Mouse (Mus musculus): Measurements from ENCODE around the gene Dffb. TPM values are rescaled to one million over a fixed set of nuclear protein-coding genes. Genes with fewer than 3 reads are reported as not detected.

Dffb gene
- total RNA-seq, 2 experiments from 2014 or later: 15.1 to 17.9 TPM

DNA sequence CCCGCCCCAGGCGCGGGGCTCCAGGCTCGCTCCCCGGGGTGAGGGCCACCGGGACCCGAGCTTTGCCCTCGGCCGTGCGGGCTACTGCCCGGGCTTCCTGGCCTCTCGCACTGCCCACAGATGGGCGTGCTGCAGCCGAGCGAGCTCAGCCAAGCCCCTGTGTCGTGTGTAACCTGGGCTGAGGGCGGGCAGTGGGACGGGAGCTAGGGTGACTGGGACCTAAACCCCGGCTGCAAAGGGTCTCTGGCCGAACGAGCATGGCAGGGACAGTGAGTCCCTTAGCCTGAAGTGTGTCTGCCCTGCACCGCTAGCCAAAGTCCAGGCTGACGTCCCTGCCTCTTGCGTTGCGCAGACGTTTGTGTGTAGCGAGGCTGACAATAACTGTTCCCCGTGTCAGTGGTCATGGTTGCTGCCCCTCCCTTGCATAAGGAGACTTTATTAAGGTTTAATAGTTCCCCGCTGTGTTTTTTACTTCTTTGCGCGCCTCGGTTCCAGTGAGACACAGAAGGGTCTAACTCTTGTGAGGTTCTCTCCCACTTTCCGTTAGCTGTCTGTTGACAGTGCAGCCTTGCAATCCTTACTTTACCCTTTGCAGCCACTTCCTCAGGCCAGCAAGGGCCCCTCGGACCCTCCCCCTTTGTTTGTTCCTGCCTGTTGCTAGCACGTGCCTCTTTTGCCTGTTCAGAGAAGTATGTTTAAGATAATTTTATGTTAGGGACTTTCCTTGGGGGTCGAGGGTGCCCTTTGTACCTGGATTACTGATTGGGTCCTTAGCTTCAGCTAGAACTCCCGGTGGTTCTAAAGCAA is 17.3 kb downstream of the Dffb start:
- no peak for DNase-seq (ENCODE audit: extremely low spot score in 1 of 2, low spot score in 2 of 2)
- TF ChIP-seq CTCF (IDR thresholded peaks at IDR 0.05): no peak
- Histone ChIP-seq H3K27ac (peak overlapping the region; percentile 76), H3K4me3 (peak overlapping the region; percentile 81)
- intact Hi-C loops (cut with DNase I): loop anchor here (1.0 kb wide), 1 partner anchor 17 kb away; no protein-coding TSS in a partner anchor

- TF ChIP-seq CTCF (IDR thresholded peaks at IDR 0.05): no peak; the same call in 1 of the 2 replicates
- Histone ChIP-seq H3K4me3 (peak within 1 kb of the TSS; percentile 81), H3K27ac (peak within 1 kb of the TSS; percentile 94)
- peak; percentile 98 for DNase-seq (ENCODE audit: extremely low spot score in 1 of 2, low spot score in 2 of 2)
- intact Hi-C loops (cut with DNase I): loop anchor here (1.0 kb wide), 1 partner anchor 18 kb away; no protein-coding TSS in a partner anchor
Measured at GRCm38 (mm10) chr4:153956569-153957405, 18.1 kb downstream of the Dffb start, which contains the start of gene A430005L14Rik. TSS of gene A430005L14Rik (plus strand) at chr4:153957237.

- intact Hi-C loops (cut with DNase I): no loop called here
- H3K27ac ChIP-seq: no peak overlapping the region
Measured at GRCm38 (mm10) chr4:153955651-153956050, 19.3 kb downstream of the Dffb start.

GRCm38 (mm10) chr4:153951692-153952091 is 23.2 kb downstream of the Dffb start:
- intact Hi-C loops (cut with DNase I): no loop called here
- no peak overlapping the region for H3K4me3 ChIP-seq
- DNase-seq (ENCODE audit: extremely low spot score in 1 of 2, low spot score in 2 of 2): no peak
- no peak overlapping the region for H3K27ac ChIP-seq
- TF ChIP-seq CTCF (IDR thresholded peaks at IDR 0.05): no peak

More at GRCm38 (mm10) chr4:153955651-153956050, 19.3 kb downstream of the Dffb start:
- DNase-seq (ENCODE audit: extremely low spot score in 1 of 2, low spot score in 2 of 2): no peak
- no peak for TF ChIP-seq CTCF (IDR thresholded peaks at IDR 0.05)
- H3K4me3 ChIP-seq: no peak overlapping the region

GRCm38 (mm10) chr4:153951150-153951549 is 23.8 kb downstream of the Dffb start:
- intact Hi-C loops (cut with DNase I): no loop called here
- Histone ChIP-seq H3K27ac (no peak overlapping the region), H3K4me3 (no peak overlapping the region)
- DNase-seq (ENCODE audit: extremely low spot score in 1 of 2, low spot score in 2 of 2): no peak
- no peak for TF ChIP-seq CTCF (IDR thresholded peaks at IDR 0.05)

DNA sequence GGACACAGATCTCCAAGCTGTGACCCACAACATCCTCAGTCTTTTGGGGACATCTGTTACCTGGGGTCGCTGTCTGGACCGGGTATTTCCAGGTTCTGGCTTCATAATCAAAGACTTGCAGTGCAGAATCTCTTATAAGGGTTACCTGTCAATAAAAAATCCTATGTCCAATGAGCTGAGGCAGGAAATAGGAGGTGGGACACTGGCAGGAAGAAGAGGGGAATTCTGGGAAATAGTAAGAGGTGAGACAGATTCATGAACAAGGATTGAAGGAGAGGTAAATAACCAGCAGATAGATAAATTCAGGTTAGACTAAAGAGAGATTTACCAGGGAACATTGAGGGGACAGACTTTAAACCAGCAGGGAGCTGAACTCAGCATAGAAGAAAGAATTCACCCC is 24.6 kb downstream of the Dffb start:
- DNase-seq (ENCODE audit: extremely low spot score in 1 of 2, low spot score in 2 of 2): no peak
- no peak overlapping the region for H3K4me3 ChIP-seq
- intact Hi-C loops (cut with DNase I): no loop called here
- no peak for TF ChIP-seq CTCF (IDR thresholded peaks at IDR 0.05)
- no peak overlapping the region for H3K27ac ChIP-seq

DNA sequence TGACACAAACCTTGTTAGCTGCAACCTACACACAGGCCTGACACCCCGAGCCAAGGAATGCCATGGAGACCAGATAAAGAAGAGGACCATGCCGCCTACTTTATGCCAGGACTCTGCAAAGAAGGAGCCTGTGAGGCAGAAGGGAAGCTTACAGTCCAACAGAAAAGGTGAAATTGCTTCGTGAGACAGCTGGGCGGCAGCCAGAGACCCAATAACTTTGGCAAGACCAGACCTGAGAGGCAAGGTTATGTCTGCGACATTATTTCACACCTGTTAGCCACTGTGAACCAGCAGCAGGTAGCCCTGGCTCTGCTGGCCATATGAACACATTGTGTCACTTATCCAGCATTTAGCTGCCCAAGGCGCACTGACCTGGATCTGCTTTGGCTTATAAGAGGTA is 29.2 kb downstream of the Dffb start:
- Histone ChIP-seq H3K4me3 (no peak overlapping the region), H3K27ac (no peak overlapping the region)
- intact Hi-C loops (cut with DNase I): loop anchor here (10.0 kb wide), 3 partner anchors 1211 to 1421 kb away; no protein-coding TSS in a partner anchor
- no peak for TF ChIP-seq CTCF (IDR thresholded peaks at IDR 0.05)
- no peak for DNase-seq (ENCODE audit: extremely low spot score in 1 of 2, low spot score in 2 of 2)

DNA sequence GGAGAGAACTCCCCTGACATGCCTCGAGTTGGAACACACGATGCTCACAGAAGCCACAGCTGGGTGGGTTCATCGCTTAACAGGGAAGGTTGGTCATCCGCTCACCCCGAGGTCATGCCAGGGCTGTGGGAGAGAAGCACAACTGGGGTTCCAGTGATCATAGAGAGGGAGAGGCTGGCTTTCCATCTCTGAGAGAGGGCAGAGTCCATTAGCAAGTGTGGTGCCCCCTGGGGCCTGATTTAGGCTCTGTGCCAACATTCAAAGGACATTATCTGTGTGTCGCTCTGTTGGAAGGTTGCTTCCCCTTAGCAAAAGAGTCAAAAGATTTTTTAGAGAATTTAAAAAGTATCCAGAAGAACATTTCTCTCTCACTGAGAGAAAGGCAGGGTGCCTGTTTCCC is 30.7 kb downstream of the Dffb start:
- no peak overlapping the region for H3K27ac ChIP-seq
- TF ChIP-seq CTCF (IDR thresholded peaks at IDR 0.05): no peak
- intact Hi-C loops (cut with DNase I): loop anchor here (5.0 to 10.0 kb wide), 5 partner anchors 137 to 1419 kb away; partner anchors contain the start of gene Ajap1
- DNase-seq (ENCODE audit: extremely low spot score in 1 of 2, low spot score in 2 of 2): no peak
- H3K4me3 ChIP-seq: no peak overlapping the region

DNA sequence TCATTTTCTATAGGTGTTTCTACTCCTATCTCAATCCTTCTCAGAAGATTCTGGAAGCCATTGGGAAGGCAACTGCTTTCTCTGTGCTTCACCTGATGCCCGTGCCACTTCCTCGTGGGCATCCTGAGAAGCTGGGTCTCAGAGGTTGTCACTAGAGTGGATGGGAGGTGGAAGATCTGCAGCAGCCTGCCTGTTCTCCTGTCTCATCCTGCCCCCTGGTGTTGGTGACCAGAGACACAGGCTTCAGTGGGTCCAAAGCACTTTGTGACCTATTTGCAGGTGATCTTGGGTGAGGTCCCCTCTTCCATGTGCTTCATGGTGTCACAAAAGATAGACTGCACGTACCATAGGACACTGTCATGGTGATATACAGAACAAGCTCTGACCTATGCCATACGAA is 31.7 kb downstream of the Dffb start:
- intact Hi-C loops (cut with DNase I): loop anchor here (5.0 to 10.0 kb wide), 5 partner anchors 136 to 1418 kb away; partner anchors contain the start of gene Ajap1
- H3K4me3 ChIP-seq: no peak overlapping the region
- peak; percentile 78 for TF ChIP-seq CTCF (IDR thresholded peaks at IDR 0.05)
- DNase-seq (ENCODE audit: extremely low spot score in 1 of 2, low spot score in 2 of 2): peak; percentile 48 to 63
- no peak overlapping the region for H3K27ac ChIP-seq

GRCm38 (mm10) chr4:153929921-153930320 is 45.0 kb downstream of the Dffb start:
- TF ChIP-seq CTCF (IDR thresholded peaks at IDR 0.05): no peak
- H3K27ac ChIP-seq: no peak overlapping the region
- no peak overlapping the region for H3K4me3 ChIP-seq
- intact Hi-C loops (cut with DNase I): no loop called here
- no peak for DNase-seq (ENCODE audit: extremely low spot score in 1 of 2, low spot score in 2 of 2)

DNA sequence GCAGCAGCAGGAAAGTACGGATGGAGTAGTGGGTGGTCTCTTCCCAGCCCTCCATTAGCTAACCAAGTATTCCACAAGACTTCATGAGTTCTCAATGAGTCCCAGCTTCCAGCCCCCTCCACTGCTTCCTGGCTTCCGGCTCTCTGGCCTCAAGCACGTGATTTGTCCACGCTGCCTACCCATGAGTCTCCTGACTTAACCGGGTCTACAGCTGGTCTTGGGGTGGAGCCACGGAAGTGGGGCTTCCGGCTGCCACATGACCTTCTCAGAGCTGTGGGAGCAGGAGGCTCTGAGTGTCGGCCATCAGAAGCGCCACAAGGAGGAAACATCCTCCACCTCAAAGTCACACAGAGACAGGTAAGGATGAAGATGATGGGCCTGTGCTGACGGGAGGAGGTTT is 45.5 kb downstream of the Dffb start:
- no peak for DNase-seq (ENCODE audit: extremely low spot score in 1 of 2, low spot score in 2 of 2)
- no peak for TF ChIP-seq CTCF (IDR thresholded peaks at IDR 0.05)
- intact Hi-C loops (cut with DNase I): no loop called here
- H3K4me3 ChIP-seq: no peak overlapping the region
- H3K27ac ChIP-seq: no peak overlapping the region
